Mouse (Mus musculus) heart, postnatal 10 days (tissue): ENCODE results near the gene Mgat4a. TPM values are rescaled to one million over a fixed set of nuclear protein-coding genes. Genes with fewer than 3 reads are reported as not detected.

Experiments used
- DNase-seq, 2 experiments: peaks; one replicate each; pipeline ENCODE4 v3.0.0; 2021
- intact Hi-C: fragments of 180-260 bp; cut with DNase I; formaldehyde crosslinking; loops from one replicate; pipeline ENCODE4 v1.15.1; 2025
- total RNA-seq, 2 experiments: library from RNA; stranded (reverse); gene quantifications; 2 replicates each; pipeline ENCODE4 v1.2.3; 2021

Mgat4a gene
- 10 to 100 TPM; 17.3 to 18.0 TPM for total RNA-seq

DNA sequence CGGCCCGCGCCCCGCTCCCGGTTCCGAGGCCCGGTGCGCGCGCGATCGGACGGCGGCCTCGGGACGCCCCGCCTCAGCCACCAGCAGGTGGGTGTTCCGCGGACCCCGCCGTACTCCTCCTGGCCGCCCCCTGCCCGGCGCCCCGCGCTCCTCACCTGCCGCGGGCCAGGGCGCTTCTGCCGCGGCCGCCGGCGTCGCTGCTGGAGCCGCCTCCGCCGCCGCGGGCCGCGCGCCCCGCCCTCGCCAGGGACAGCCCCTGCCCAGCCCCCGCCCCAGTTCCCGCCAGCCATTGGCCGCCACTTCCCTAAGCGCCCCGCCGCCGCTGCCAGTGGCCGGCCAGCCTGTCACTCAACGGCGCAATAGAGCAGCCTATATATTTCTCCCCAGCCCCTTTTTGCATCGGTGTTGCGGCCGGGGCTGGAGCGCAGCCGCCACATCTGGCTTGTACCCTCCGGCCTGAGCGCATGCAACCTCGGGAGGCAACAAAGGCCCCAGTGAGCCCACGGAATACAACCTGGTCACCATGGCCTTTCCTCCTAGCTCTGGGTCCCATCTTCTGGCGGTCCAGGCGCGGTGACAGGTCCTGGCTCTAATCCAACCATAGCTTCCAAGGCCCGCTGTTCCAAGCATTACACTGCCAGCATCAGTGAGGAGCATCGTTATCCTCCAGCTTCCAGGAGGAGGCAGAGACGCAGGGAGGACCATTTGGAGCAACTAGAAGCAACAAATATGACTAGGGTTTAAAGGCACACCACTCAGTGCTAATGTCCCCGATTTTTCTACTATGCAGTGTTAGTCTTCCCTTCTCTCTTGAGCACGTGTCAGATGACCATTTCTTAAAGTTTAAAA is at the start of gene Mgat4a:
Gene Mgat4a, minus strand, starts transcription at position 207 of the 849 bp plus-strand sequence.
- intact Hi-C loops = loop anchor here (1.0 to 5.0 kb wide), 2 partner anchors 69 to 92 kb away; no protein-coding TSS in a partner anchor
- DNase-seq = peak; percentile 92 to 94

DNA sequence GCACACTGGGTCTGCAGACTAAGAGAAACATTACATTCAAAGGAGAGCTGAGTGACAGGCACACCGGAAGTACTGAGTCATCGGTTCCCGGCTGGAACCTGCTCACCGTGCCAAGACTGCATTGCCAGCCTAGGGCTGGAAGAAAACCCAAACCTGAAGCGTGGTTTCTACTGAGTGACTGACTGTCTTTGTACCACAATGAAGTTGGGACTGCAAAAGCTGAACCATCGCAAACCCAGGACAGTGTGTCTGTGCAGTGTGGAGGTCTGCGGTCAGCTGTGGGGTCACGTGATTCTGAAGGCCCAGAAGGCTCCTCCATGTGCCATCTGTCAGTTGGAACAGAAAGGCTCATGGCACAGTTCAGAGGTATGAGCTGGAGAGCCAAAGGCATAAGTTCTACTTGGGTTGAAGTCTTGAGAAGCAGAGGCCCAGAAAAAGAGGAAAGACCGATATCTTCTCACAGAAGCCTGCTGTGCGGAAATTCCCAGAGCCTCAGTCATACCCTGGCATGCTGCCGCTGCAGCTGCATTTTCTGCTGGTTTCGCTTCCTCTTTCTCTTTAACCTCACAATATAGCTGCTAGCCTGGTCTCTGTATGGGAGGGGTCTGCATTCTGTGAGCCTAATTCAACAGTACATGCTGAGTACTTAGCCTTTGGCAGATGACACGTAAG is 45.1 kb upstream of the Mgat4a start:
- intact Hi-C loops = loop anchor here (5.0 kb wide), 1 partner anchor 46 kb away; no protein-coding TSS in a partner anchor

DNA sequence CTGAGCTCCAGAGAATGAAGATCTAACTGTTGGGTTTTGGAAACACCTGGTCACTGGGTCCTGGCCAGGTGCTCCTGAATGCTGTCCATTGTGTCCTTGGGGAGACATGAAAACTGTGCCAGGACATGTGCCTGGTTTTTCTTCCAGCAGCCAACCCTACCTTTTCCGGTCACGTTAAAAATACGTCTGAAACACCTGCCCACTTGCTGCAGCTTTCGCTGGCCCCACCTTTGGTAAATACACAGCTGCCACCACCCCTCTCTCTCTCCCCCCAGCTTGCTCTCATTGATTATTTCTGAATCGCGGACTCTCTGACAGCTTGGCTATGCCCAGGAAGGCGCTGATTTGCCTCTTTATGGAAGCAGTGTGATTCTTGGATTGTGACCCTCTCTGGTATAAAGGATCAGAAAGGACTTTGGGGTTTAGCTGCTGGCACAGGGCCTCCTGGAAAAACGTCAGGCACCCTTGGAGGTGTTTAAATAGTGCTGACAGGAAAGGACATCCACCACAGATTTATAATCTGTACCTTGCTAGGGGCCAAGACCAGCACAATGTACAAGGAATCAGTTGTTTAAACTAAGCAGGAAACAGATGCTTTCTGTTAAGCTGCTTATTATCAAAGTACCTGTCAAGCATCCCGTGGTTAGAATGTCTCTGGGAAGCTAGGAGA is 43.1 kb upstream of the Mgat4a start:
- intact Hi-C loops = no loop called here

More for the DNA sequence above, 45.1 kb upstream of the Mgat4a start:
- peak; percentile 86 to 87 for DNase-seq

DNA sequence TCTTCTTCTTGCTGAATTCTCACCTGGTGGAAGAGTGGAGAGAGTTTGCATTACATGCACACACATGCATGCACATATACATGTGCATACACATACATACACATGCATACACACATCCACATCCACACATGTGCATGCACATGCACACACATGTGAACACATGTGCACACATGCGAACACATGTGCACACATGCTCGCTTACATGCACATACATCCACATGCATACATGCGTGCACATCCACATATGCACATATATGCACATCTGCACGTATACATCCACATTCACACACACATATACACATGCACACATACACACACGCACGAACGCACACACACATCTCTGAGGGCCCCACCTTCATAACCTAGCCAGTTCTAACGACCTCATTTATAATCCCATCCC is 42.4 kb upstream of the Mgat4a start:
- intact Hi-C loops = no loop called here
- DNase-seq = no peak

More for the DNA sequence above, 43.1 kb upstream of the Mgat4a start:
- no peak for DNase-seq

GRCm38 (mm10) chr1:37579686-37580085 is 38.9 kb upstream of the Mgat4a start:
- DNase-seq = no peak
- intact Hi-C loops = no loop called here

- intact Hi-C loops = no loop called here
- no peak for DNase-seq
These were observed 31.9 kb upstream of the Mgat4a start for GRCm38 (mm10) chr1:37572528-37573272.

- DNase-seq = no peak
- intact Hi-C loops = no loop called here
These were observed 27.6 kb upstream of the Mgat4a start for GRCm38 (mm10) chr1:37568379-37568778.

- intact Hi-C loops = no loop called here
- DNase-seq = no peak
These were observed 25.9 kb upstream of the Mgat4a start for GRCm38 (mm10) chr1:37566754-37567153.

DNA sequence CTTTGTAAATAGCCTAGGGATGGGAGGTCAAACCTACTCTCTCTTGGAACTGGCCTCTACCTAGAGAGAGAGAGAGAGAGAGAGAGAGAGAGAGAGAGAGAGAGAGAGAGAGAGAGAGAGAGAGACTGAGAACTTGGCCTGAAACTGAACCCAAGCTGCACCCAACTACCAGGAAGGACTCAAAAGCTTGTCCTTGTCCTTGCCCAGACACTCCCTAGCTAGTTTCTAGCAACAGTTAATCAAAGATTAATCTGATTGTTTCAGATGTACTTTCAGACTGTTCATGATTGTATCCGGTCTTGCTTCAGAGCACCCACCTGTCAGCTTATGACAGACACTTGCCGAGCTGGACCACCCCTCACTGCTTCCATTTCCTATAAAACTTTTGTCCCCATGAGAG is 25.5 kb upstream of the Mgat4a start:
- intact Hi-C loops = no loop called here

DNA sequence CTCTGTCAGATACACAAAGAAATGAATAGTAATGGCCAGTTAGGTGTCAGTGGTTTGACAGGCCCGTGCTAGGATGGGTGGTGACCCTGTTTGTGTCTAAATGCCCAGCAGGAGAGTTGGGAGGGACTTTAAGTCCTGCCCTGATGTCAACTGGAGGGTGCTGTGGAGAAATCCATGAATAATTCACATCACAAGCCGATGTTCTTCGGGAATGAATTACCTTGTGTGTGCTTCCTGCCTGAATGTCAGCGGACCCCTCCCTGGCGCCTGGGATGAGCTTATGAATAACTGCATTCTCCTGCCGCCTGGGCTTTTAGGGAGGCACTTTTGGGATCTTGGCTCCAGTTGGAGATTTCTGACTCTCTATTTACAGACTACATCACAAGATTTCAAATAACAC is 24.6 kb upstream of the Mgat4a start:
- intact Hi-C loops = loop anchor here (2.0 kb wide), 1 partner anchor 23 kb away; no protein-coding TSS in a partner anchor
- no peak for DNase-seq

More for the DNA sequence above, 25.5 kb upstream of the Mgat4a start:
- no peak for DNase-seq

- intact Hi-C loops = no loop called here
- no peak for DNase-seq
These were observed 21.1 kb upstream of the Mgat4a start for GRCm38 (mm10) chr1:37561955-37562354.

GRCm38 (mm10) chr1:37560356-37560755 is 19.5 kb upstream of the Mgat4a start:
- DNase-seq = no peak
- intact Hi-C loops = no loop called here

- no peak for DNase-seq
- intact Hi-C loops = no loop called here
These were observed 11.2 kb upstream of the Mgat4a start for GRCm38 (mm10) chr1:37551986-37552385.

- intact Hi-C loops = no loop called here
- DNase-seq = no peak
These were observed 8.7 kb upstream of the Mgat4a start for GRCm38 (mm10) chr1:37549501-37549900.

- intact Hi-C loops = no loop called here
- DNase-seq = no peak
These were observed 5.7 kb upstream of the Mgat4a start for GRCm38 (mm10) chr1:37546398-37547051.

DNA sequence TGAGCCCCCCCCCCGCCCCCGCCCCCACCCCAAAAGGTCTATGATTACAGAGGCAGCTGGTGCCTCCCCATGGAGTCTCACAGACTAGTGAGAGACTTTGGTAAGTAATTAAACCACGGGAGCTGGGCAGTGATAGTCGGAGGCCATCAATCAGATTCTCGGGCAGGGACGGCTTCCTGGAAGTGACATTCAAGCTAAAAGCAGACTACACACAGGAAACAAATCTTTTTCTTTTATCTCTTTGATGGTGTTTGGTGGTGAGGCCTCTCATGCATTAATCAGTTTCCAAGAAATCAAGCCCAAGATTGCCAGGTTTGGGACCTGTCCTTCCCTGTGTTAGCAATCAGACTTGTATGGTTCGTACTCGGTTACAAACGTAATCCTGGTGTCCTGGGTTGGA is 3.4 kb upstream of the Mgat4a start:
- intact Hi-C loops = loop anchor here (5.0 kb wide), 1 partner anchor 72 kb away; no protein-coding TSS in a partner anchor

DNA sequence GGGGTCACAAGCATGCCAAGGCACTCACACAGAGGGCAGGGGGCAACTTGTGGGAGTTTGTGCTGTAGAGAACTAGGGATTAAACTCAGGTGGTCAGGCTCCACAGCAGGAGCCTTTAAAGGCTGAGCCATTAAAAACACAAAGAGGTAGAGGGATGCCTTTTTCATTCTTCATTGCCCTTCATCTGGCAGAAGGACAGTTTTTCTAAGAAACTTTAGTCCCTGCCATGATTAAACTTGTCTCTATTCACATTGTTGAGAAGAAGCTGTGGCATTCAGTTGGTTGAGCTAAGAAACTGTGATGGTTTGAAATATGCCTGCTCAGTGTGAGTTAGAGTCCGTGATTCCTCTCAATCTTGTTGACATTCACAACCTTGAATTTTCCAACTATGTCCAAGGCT is 2.2 kb upstream of the Mgat4a start:
- DNase-seq = no peak
- intact Hi-C loops = loop anchor here (2.0 to 5.0 kb wide), 2 partner anchors 22 to 71 kb away; no protein-coding TSS in a partner anchor

More for the DNA sequence above, 3.4 kb upstream of the Mgat4a start:
- DNase-seq = no peak

DNA sequence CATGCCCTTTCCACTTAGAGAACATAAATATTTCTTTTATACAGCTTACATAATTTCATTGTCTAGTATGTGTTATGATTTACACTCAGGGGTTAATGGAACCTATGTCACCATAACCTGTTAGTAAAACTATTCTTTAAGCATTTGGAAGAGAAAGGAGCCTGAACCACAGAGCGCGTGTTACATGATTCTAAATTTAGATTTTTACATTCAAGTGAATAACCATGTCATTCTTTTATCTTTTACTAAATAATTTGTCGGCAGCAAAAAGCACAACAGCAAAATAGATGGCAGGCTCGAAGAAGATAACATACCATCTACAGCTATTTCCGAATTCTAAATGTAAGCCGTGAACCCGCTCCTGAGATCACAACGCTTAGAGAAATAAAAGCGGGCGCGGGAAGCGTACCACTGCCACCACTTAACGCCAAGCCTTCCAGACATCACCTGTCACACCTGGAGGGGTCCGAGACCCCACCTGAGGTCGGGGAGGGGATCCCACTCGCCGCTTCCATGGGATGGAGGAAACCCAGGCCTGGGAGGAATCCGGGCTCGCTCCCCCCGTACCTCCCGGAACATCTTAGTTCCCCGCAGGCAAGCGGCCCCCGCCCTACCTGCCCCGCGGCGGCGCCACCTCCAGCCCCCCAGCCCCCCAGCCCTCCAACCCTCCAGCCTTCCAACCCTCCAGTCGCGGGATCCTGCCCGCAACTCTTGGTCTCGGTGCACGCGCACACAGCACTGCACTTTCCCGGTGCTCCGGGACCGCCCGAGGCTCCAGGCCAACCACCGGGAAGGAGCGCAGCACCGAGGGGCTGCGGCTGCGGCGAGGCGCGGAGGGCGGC is 627 bp downstream of the Mgat4a start:
- intact Hi-C loops = loop anchor here (5.0 kb wide), 1 partner anchor 68 kb away; no protein-coding TSS in a partner anchor
- DNase-seq = peak in 1 of 2 experiments; percentile 19
